Mouse (Mus musculus): Measurements from ENCODE around the gene Rragd.

Rragd gene

DNA sequence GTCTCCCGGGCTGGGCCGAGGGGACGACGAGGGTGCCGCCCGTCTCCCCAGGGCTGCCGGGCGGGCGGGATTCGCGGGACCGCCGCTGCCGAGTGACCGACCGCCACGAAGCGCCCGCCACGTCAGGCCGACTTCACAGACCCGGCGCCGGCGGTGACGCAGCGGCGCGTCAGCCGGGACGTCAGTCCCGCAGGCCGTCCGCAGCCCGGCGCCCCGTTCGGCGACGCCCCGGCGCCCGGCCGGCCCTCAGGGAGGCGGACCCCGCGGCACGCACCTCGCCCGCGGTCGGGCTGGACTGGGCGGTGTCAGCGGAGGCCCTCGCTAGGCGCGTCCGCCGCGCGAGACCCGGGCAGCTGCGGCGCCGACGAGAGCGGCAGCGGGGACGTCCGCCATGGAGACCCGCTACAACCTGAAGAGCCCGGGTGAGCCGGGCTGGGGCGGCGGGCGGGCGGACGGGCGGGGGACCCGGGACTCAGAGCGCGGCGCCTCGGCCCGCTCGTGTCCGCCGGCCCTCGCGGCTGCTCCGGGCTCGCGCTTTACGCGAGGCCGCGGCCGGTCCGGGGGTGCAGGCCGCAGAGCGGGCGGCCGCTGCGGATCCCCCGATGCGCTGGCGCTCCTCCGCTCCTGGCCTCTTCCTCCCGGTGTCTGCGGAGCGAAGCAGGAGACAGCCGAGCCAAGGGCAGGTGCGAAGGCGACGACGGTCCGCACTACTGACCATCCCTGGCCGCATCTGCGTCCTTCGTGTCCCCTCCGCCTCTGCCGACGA lies 48.5 kb downstream of the Rragd start, which contains the start of gene Ube2j1:
Ube2j1 (plus strand) TSS at position 222 of the 766 bp plus-strand sequence.
- in situ Hi-C loops (cut with MboI; ENCODE audit: unreplicated experiment in 2 of 2), result no loop called here

DNA sequence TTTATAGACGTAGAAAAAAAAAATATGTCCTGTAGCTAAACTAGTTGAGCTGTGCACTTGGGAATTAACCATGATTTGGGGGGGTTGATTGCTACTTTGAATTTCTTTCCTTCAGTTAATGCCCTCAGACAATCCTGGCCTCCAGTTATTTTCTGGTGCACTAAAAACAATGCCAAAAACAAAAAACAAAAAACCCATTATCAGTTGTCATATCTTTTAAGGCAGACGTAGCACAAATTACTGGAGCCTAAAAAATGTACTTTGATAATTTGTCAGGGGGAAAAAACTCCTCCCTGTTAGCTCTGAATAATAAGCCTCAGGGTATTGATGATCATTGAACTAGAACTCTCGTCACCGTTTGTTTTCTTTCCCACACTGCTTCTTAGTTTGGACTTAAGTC lies 49.2 kb downstream of the Rragd start:
- in situ Hi-C loops (cut with MboI; ENCODE audit: unreplicated experiment in 2 of 2), result no loop called here

GRCm38 (mm10) chr4:33033515-33033914 lies 50.7 kb downstream of the Rragd start:
- in situ Hi-C loops (cut with MboI; ENCODE audit: unreplicated experiment in 2 of 2), result no loop called here

GRCm38 (mm10) chr4:33039826-33040225 lies 57.0 kb downstream of the Rragd start:
- in situ Hi-C loops (cut with MboI; ENCODE audit: unreplicated experiment in 2 of 2), result loop anchor here in 1 of 2 experiments (5.0 kb wide), 1 partner anchor 207 kb away; no protein-coding TSS in a partner anchor

- in situ Hi-C loops (cut with MboI; ENCODE audit: unreplicated experiment in 2 of 2), result no loop called here
These were observed 66.8 kb downstream of the Rragd start for GRCm38 (mm10) chr4:33049601-33050000.

DNA sequence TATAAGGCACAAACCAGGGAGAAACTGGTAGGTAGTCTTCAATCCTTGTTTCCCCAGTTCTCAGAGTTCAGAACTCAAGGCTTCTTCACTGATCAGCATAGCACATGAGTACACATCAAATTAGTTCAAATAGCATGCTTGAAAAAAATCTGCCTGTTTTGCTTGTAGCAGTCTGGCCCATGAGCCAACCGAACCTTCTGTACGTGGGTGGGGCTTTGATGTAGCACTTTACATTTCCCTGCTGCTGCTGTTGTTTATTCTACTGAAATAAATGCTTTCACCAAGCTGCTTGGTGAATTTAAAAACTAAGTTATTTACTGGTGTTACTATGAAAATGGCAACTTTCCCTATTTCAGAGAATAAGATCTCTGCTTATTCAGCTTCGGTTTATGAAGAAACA lies 69.2 kb downstream of the Rragd start:
- in situ Hi-C loops (cut with MboI; ENCODE audit: unreplicated experiment in 2 of 2), result no loop called here

- in situ Hi-C loops (cut with MboI; ENCODE audit: unreplicated experiment in 2 of 2), result no loop called here
These were observed 69.8 kb downstream of the Rragd start for GRCm38 (mm10) chr4:33052650-33053049.

GRCm38 (mm10) chr4:33054426-33054825 lies 71.6 kb downstream of the Rragd start:
- in situ Hi-C loops (cut with MboI; ENCODE audit: unreplicated experiment in 2 of 2), result no loop called here

- in situ Hi-C loops (cut with MboI; ENCODE audit: unreplicated experiment in 2 of 2), result no loop called here
These were observed 73.5 kb downstream of the Rragd start for GRCm38 (mm10) chr4:33056317-33056716.

DNA sequence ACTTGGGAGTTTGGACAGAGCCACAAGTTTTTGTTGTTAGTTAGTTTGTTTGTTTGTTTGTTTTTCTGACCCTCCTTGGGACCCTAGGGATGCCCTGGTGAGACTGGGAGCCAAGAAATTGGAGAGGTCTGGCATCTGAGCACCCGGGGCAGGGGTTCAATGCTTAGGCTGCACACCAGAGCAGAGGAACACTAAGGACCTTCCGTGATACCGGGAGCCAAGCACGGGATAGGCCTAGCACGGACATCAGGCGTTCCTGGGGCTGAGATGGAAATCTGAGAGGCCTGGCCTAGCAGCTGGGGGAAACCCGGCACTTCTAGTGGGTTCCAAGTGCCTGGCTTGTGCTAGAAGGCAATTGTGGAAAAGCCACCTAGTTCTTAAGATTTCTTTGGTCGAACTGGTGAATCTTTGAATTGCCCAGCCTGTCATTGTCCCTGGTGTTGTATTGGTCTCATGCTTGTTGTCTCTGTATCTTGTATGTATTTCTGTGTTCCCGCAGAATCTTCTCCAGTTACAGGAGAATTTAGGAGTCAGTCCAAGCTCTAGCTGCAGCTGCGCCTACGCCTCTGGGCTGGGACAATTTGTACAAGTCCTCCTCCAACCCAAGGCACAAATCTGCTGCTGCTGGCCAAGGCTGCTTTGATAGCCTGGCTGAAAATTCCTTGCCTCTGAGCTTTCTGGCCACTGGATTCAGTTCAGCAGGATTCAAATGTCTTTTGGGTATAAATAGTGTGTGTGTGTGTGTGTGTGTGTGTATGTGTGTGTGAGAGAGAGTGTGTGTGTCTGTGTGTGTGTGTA lies 75.3 kb downstream of the Rragd start:
- in situ Hi-C loops (cut with MboI; ENCODE audit: unreplicated experiment in 2 of 2), result no loop called here

GRCm38 (mm10) chr4:33061158-33061557 lies 78.3 kb downstream of the Rragd start:
- in situ Hi-C loops (cut with MboI; ENCODE audit: unreplicated experiment in 2 of 2), result no loop called here

GRCm38 (mm10) chr4:33062981-33063380 lies 80.1 kb downstream of the Rragd start, which contains the start of gene Gabrr2:
Gene Gabrr2, plus strand, starts transcription at chr4:33062999.
- in situ Hi-C loops (cut with MboI; ENCODE audit: unreplicated experiment in 2 of 2), result no loop called here

GRCm38 (mm10) chr4:33064986-33065385 lies 82.1 kb downstream of the Rragd start:
- in situ Hi-C loops (cut with MboI; ENCODE audit: unreplicated experiment in 2 of 2), result no loop called here

- in situ Hi-C loops (cut with MboI; ENCODE audit: unreplicated experiment in 2 of 2), result no loop called here
These were observed 83.6 kb downstream of the Rragd start for GRCm38 (mm10) chr4:33066223-33066960.

GRCm38 (mm10) chr4:33067331-33067730 lies 84.5 kb downstream of the Rragd start:
- in situ Hi-C loops (cut with MboI; ENCODE audit: unreplicated experiment in 2 of 2), result no loop called here

DNA sequence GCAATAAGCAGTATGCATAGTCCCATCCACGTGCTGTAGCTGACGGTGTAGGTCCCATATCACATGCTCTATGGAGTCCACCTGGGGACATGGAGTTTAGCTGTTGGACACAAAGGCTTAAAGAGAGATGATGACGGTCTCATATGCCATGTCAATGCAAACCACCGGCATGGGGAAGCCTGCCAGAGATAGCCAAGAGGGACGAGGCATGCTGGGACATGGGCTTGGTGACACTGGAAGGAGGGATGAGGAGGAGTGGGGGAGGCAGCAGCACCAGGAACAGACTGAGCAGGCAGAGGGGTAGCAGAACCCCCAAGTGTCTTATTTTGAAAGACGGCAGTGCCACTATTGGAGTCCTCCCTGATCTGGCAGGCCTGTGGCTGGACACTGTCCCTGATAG lies 85.0 kb downstream of the Rragd start:
- in situ Hi-C loops (cut with MboI; ENCODE audit: unreplicated experiment in 2 of 2), result no loop called here

GRCm38 (mm10) chr4:33068894-33069293 lies 86.1 kb downstream of the Rragd start:
- in situ Hi-C loops (cut with MboI; ENCODE audit: unreplicated experiment in 2 of 2), result no loop called here

GRCm38 (mm10) chr4:33070326-33070725 lies 87.5 kb downstream of the Rragd start:
- in situ Hi-C loops (cut with MboI; ENCODE audit: unreplicated experiment in 2 of 2), result no loop called here

- in situ Hi-C loops (cut with MboI; ENCODE audit: unreplicated experiment in 2 of 2), result no loop called here
These were observed 88.5 kb downstream of the Rragd start for GRCm38 (mm10) chr4:33071337-33071736.
